22 mouse cellular contexts compared by ENCODE assay signal in genomic region chr13:116528289-116528688, GRCm38 (mm10).
DNase-seq lines count a peak whose midpoint lies in the region; ATAC-seq and TF ChIP-seq lines count a peak whose summit lies in the region.
"Had no signal": no experiment of that assay in that cellular context is flagged by ENCODE, and none has a peak within 500 bp of the region (broad histone marks: within the 10 kb centered on the region; RNA-seq: fewer than 3 reads in every experiment).

No protein-coding gene starts in this region.

- no peaks in the 10 kb centered on the region for H3K9me3 ChIP-seq in forebrain, postnatal 0 days (ENCODE audit: low read length)
- no peaks in the 10 kb centered on the region for H3K9me3 ChIP-seq in forebrain, embryonic 15.5 days
- H3K9me3 ChIP-seq in lung, embryonic 14.5 days (ENCODE audit: low read depth, low read length): no peaks in the 10 kb centered on the region
- H3K9me3 ChIP-seq in stomach, postnatal 0 days (ENCODE audit: control insufficient read depth, low read length): no peaks in the 10 kb centered on the region
- H3K9me3 ChIP-seq: embryonic facial prominence, embryonic 13.5 days; forebrain, embryonic 13.5 days; heart, embryonic 10.5 days; hindbrain, embryonic 13.5 days; intestine, embryonic 15.5 days had no signal

- 0 out of 2 replicates have a peak, but pooled peaks have one; percentile 4 for TF ChIP-seq CTCF in forebrain, postnatal 0 days (IDR thresholded peaks at IDR 0.05; ENCODE audit: low read depth)
- TF ChIP-seq CTCF in lung, embryonic 14.5 days (IDR thresholded peaks at IDR 0.05; ENCODE audit: low read depth): no peak
- TF ChIP-seq CTCF in stomach, postnatal 0 days (IDR thresholded peaks at IDR 0.05; ENCODE audit: low read depth): peak; percentile 51

- H3K4me1 ChIP-seq in forebrain, postnatal 0 days (ENCODE audit: insufficient read depth): no peaks in the 10 kb centered on the region
- H3K4me1 ChIP-seq in forebrain, embryonic 15.5 days: peaks cover 8% of the 10 kb centered on the region
- H3K4me1 ChIP-seq in lung, embryonic 14.5 days (ENCODE audit: insufficient read depth): no peaks in the 10 kb centered on the region
- no peaks in the 10 kb centered on the region for H3K4me1 ChIP-seq in stomach, postnatal 0 days (replicated peaks; ENCODE audit: control insufficient read depth, insufficient read depth)
- H3K4me1 ChIP-seq: heart, embryonic 10.5 days; intestine, embryonic 15.5 days had no signal

- no peak for TF ChIP-seq EP300 in stomach, postnatal 0 days (optimal IDR thresholded peaks at IDR 0.05)

- no peak for DNase-seq in forebrain, postnatal 0 days
- DNase-seq in lung, embryonic 14.5 days: peak; percentile 10
- DNase-seq in lung, postnatal 25 days (ENCODE audit: low spot score): no peak
- peak; percentile 16 for DNase-seq in MN1 (ENCODE audit: low spot score)
- DNase-seq in stomach, postnatal 0 days (ENCODE audit: low spot score): no peak
- DNase-seq: adrenal gland, postnatal 14 days; cerebellum, adult 18-20 months; cerebellum, adult 9-11 months; cerebellum, postnatal 36 days; heart, adult 18-20 months; heart, postnatal 10 days had no signal

- no peaks in the 10 kb centered on the region for H3K27me3 ChIP-seq in forebrain, postnatal 0 days (ENCODE audit: insufficient read depth, low read length)
- no peaks in the 10 kb centered on the region for H3K27me3 ChIP-seq in forebrain, embryonic 15.5 days
- no peaks in the 10 kb centered on the region for H3K27me3 ChIP-seq in lung, embryonic 14.5 days (ENCODE audit: insufficient read depth, low read length)
- H3K27me3 ChIP-seq in stomach, postnatal 0 days (ENCODE audit: control insufficient read depth, insufficient read depth, low read length): no peaks in the 10 kb centered on the region
- H3K27me3 ChIP-seq: embryonic facial prominence, embryonic 13.5 days; forebrain, embryonic 13.5 days; intestine, embryonic 15.5 days had no signal

- H3K9ac ChIP-seq in forebrain, postnatal 0 days: no peak overlapping the region
- no peak overlapping the region for H3K9ac ChIP-seq in forebrain, embryonic 15.5 days (replicated peaks)
- H3K9ac ChIP-seq in lung, embryonic 14.5 days: no peak overlapping the region
- H3K9ac ChIP-seq in stomach, postnatal 0 days (ENCODE audit: low read length): no peak overlapping the region
- H3K9ac ChIP-seq: embryonic facial prominence, embryonic 13.5 days; forebrain, embryonic 13.5 days; hindbrain, embryonic 13.5 days; intestine, embryonic 15.5 days had no signal

- no peak for ATAC-seq in forebrain, postnatal 0 days
- no peak for ATAC-seq in forebrain, embryonic 15.5 days (replicated peaks)
- ATAC-seq in lung, embryonic 14.5 days (ENCODE audit: insufficient read depth): no peak
- no peak for ATAC-seq in stomach, postnatal 0 days (ENCODE audit: low FRiP score, low TSS enrichment)
- ATAC-seq in monocyte, adult 5-6 weeks (replicated peaks; ENCODE audit: insufficient number of reproducible peaks, low FRiP score, low TSS enrichment, poor library complexity, severe bottlenecking): no peak
- ATAC-seq: activated CD4-positive, CD25-positive, alpha-beta regulatory T cell, adult 4 months; forebrain, embryonic 13.5 days; hindbrain, postnatal 0 days; intestine, embryonic 15.5 days; Patski had no signal

- H3K27ac ChIP-seq in forebrain, postnatal 0 days (ENCODE audit: low read depth, low read length): no peak overlapping the region
- no peak overlapping the region for H3K27ac ChIP-seq in forebrain, embryonic 15.5 days (replicated peaks)
- no peak overlapping the region for H3K27ac ChIP-seq in lung, embryonic 14.5 days (ENCODE audit: low read depth)
- H3K27ac ChIP-seq in stomach, postnatal 0 days (replicated peaks): no peak overlapping the region
- H3K27ac ChIP-seq: embryonic facial prominence, embryonic 13.5 days; forebrain, embryonic 13.5 days; heart, embryonic 10.5 days; hindbrain, embryonic 13.5 days; hindbrain, postnatal 0 days; intestine, embryonic 15.5 days had no signal

- H3K4me3 ChIP-seq in forebrain, postnatal 0 days (ENCODE audit: low read depth, low read length): no peak overlapping the region
- H3K4me3 ChIP-seq in forebrain, embryonic 15.5 days: no peak overlapping the region
- H3K4me3 ChIP-seq in lung, embryonic 14.5 days (ENCODE audit: low read depth, low read length): no peak overlapping the region
- no peak overlapping the region for H3K4me3 ChIP-seq in stomach, postnatal 0 days (ENCODE audit: low read depth, low read length)
- H3K4me3 ChIP-seq: embryonic facial prominence, embryonic 13.5 days; forebrain, embryonic 13.5 days; heart, embryonic 10.5 days; hindbrain, embryonic 13.5 days; intestine, embryonic 15.5 days had no signal

- H3K36me3 ChIP-seq in forebrain, postnatal 0 days (ENCODE audit: insufficient read depth): no peaks in the 10 kb centered on the region
- H3K36me3 ChIP-seq in forebrain, embryonic 15.5 days: no peaks in the 10 kb centered on the region
- H3K36me3 ChIP-seq in lung, embryonic 14.5 days (ENCODE audit: insufficient read depth): no peaks in the 10 kb centered on the region
- no peaks in the 10 kb centered on the region for H3K36me3 ChIP-seq in stomach, postnatal 0 days (ENCODE audit: control insufficient read depth, insufficient read depth, low read length)
- H3K36me3 ChIP-seq: embryonic facial prominence, embryonic 13.5 days; G1E; heart, embryonic 10.5 days; hindbrain, embryonic 13.5 days; intestine, embryonic 15.5 days had no signal

- WGBS in forebrain, postnatal 0 days: 59% methylated on average over 1 of the region's 1 CpGs
- WGBS in forebrain, embryonic 15.5 days: 78% methylated on average over 1 of the region's 1 CpGs
- WGBS in lung, embryonic 14.5 days: 42% methylated on average over 1 of the region's 1 CpGs
- 42% methylated on average over 1 of the region's 1 CpGs for WGBS in stomach, postnatal 0 days

- no peak overlapping the region for H3K4me2 ChIP-seq in forebrain, postnatal 0 days (ENCODE audit: low read depth)
- no peak overlapping the region for H3K4me2 ChIP-seq in forebrain, embryonic 15.5 days (replicated peaks)
- no peak overlapping the region for H3K4me2 ChIP-seq in lung, embryonic 14.5 days
- H3K4me2 ChIP-seq in stomach, postnatal 0 days (replicated peaks; ENCODE audit: low read depth): no peak overlapping the region
- H3K4me2 ChIP-seq: embryonic facial prominence, embryonic 13.5 days; forebrain, embryonic 13.5 days; hindbrain, embryonic 13.5 days; intestine, embryonic 15.5 days had no signal

Comparison
In these comparisons a context has a peak if more than half of its experiments do, and no peak if none do; other contexts are left out.
1. DNase-seq: peak in lung, embryonic 14.5 days (single experiment) and MN1 (single experiment); none in forebrain, postnatal 0 days (single experiment), lung, postnatal 25 days (single experiment) and stomach, postnatal 0 days (single experiment).